Mouse (Mus musculus) lung, postnatal 0 days (tissue): Measurements from ENCODE around the gene Lrig3.

Experiments used
- CTCF ChIP-seq: IDR thresholded peaks from 2 replicates; pipeline ENCODE4 v1.5.1; 2016; ENCODE audit warnings: antibody characterized with exemption, mild to moderate bottlenecking
- EP300 ChIP-seq: IDR thresholded peaks from 2 replicates; pipeline ENCODE4 v1.6.1; 2016; ENCODE audit warnings: antibody characterized with exemption, mild to moderate bottlenecking, control low read depth

DNA sequence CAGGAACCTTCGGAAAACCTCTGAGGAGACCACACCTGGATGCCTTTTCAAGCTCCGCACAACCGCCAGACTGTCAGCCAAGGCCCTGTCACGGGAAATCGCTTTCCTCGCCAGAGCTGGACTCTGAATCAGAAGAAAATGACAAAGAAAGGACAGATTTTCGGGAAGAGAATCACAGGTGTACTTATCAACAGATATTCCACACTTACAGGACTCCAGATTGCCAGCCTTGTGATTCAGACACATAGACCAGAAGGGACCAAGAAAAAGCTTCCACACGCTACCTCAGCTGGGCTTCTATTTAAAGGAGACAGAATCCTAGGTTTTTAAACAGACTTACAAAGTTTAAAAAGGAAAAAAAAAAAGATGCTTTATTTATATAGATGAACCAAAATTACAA lies 48.7 kb downstream of the Lrig3 start:
- no peak for TF ChIP-seq CTCF
- no peak for TF ChIP-seq EP300
